Mouse (Mus musculus): ENCODE data around the gene Ppp6r1. TPM values are rescaled to one million over a fixed set of nuclear protein-coding genes. Genes with fewer than 3 reads are reported as not detected.

Gene Ppp6r1
- polyA plus RNA-seq, 1 experiment from 2014 or later = 8.0 TPM

- 94% methylated on average over 2 of the region's 2 CpGs for WGBS
- Histone ChIP-seq H3K27me3 (ENCODE audit: poor library complexity, severe bottlenecking) (no peaks in the 10 kb centered on the region), H3K4me1 (peaks cover 27% of the 10 kb centered on the region), H3K9me3 (no peaks in the 10 kb centered on the region), H3K4me3 (no peak overlapping the region), H3K27ac (no peak overlapping the region), H3K36me3 (replicated peaks) (peaks cover 35% of the 10 kb centered on the region)
- DNase-seq (ENCODE audit: extremely low spot score, low spot score) = no peak
Observed at GRCm38 (mm10) chr7:4654221-4654620, 4.6 kb downstream of the Ppp6r1 start.

- H3K27ac ChIP-seq = no peak overlapping the region
- H3K4me1 ChIP-seq = peaks cover 27% of the 10 kb centered on the region
- peaks cover 35% of the 10 kb centered on the region for H3K36me3 ChIP-seq (replicated peaks)
- DNase-seq (ENCODE audit: extremely low spot score, low spot score) = no peak
- no peak overlapping the region for H3K4me3 ChIP-seq
- H3K27me3 ChIP-seq (ENCODE audit: poor library complexity, severe bottlenecking) = no peaks in the 10 kb centered on the region
- no peaks in the 10 kb centered on the region for H3K9me3 ChIP-seq
- WGBS = 88% methylated on average over 7 of the region's 7 CpGs
Observed at GRCm38 (mm10) chr7:4653780-4654179, 5.0 kb downstream of the Ppp6r1 start.

GRCm38 (mm10) chr7:4653351-4653750 lies 5.5 kb downstream of the Ppp6r1 start:
- Histone ChIP-seq H3K4me1 (peaks cover 27% of the 10 kb centered on the region), H3K36me3 (replicated peaks) (peaks cover 35% of the 10 kb centered on the region), H3K9me3 (no peaks in the 10 kb centered on the region), H3K4me3 (no peak overlapping the region), H3K27ac (no peak overlapping the region), H3K27me3 (ENCODE audit: poor library complexity, severe bottlenecking) (no peaks in the 10 kb centered on the region)
- DNase-seq (ENCODE audit: extremely low spot score, low spot score) = no peak
- 92% methylated on average over 5 of the region's 5 CpGs for WGBS

GRCm38 (mm10) chr7:4652726-4653125 lies 6.1 kb downstream of the Ppp6r1 start:
- WGBS = 97% methylated on average over 5 of the region's 5 CpGs
- DNase-seq (ENCODE audit: extremely low spot score, low spot score) = no peak

GRCm38 (mm10) chr7:4651581-4651980 lies 7.2 kb downstream of the Ppp6r1 start:
- no peak for DNase-seq (ENCODE audit: extremely low spot score, low spot score)

More at GRCm38 (mm10) chr7:4652726-4653125, 6.1 kb downstream of the Ppp6r1 start:
- Histone ChIP-seq H3K27me3 (ENCODE audit: poor library complexity, severe bottlenecking) (no peaks in the 10 kb centered on the region), H3K4me1 (peaks cover 22% of the 10 kb centered on the region), H3K27ac (no peak overlapping the region), H3K36me3 (replicated peaks) (peaks cover 35% of the 10 kb centered on the region), H3K4me3 (no peak overlapping the region), H3K9me3 (no peaks in the 10 kb centered on the region)

GRCm38 (mm10) chr7:4647992-4648391 lies 10.8 kb downstream of the Ppp6r1 start:
- WGBS = 90% methylated on average over 2 of the region's 2 CpGs
- Histone ChIP-seq H3K27me3 (ENCODE audit: poor library complexity, severe bottlenecking) (no peaks in the 10 kb centered on the region), H3K27ac (no peak overlapping the region), H3K9me3 (no peaks in the 10 kb centered on the region), H3K4me1 (no peaks in the 10 kb centered on the region), H3K4me3 (no peak overlapping the region), H3K36me3 (replicated peaks) (peaks cover 64% of the 10 kb centered on the region)
- no peak for DNase-seq (ENCODE audit: extremely low spot score, low spot score)

More at GRCm38 (mm10) chr7:4651581-4651980, 7.2 kb downstream of the Ppp6r1 start:
- H3K4me3 ChIP-seq = no peak overlapping the region
- 91% methylated on average over 8 of the region's 8 CpGs for WGBS
- no peaks in the 10 kb centered on the region for H3K9me3 ChIP-seq
- no peaks in the 10 kb centered on the region for H3K27me3 ChIP-seq (ENCODE audit: poor library complexity, severe bottlenecking)
- H3K27ac ChIP-seq = no peak overlapping the region
- H3K4me1 ChIP-seq = 0 out of 2 replicates have a peak, but pooled peaks cover 11% of the 10 kb centered on the region
- H3K36me3 ChIP-seq (replicated peaks) = peaks cover 43% of the 10 kb centered on the region

- Histone ChIP-seq H3K27me3 (ENCODE audit: poor library complexity, severe bottlenecking) (no peaks in the 10 kb centered on the region), H3K9me3 (no peaks in the 10 kb centered on the region), H3K36me3 (replicated peaks) (peaks cover 64% of the 10 kb centered on the region), H3K27ac (no peak overlapping the region), H3K4me3 (no peak overlapping the region), H3K4me1 (no peaks in the 10 kb centered on the region)
- DNase-seq (ENCODE audit: extremely low spot score, low spot score) = no peak
- WGBS = 83% methylated on average over 6 of the region's 6 CpGs
Observed at GRCm38 (mm10) chr7:4647291-4647690, 11.5 kb downstream of the Ppp6r1 start.

GRCm38 (mm10) chr7:4646806-4647205 lies 12.0 kb downstream of the Ppp6r1 start:
- no peaks in the 10 kb centered on the region for H3K4me1 ChIP-seq
- H3K36me3 ChIP-seq (replicated peaks) = peaks cover 64% of the 10 kb centered on the region
- DNase-seq (ENCODE audit: extremely low spot score, low spot score) = no peak
- H3K27ac ChIP-seq = no peak overlapping the region
- 85% methylated on average over 3 of the region's 3 CpGs for WGBS
- no peaks in the 10 kb centered on the region for H3K9me3 ChIP-seq
- no peak overlapping the region for H3K4me3 ChIP-seq
- no peaks in the 10 kb centered on the region for H3K27me3 ChIP-seq (ENCODE audit: poor library complexity, severe bottlenecking)

- 96% methylated on average over 6 of the region's 6 CpGs for WGBS
- H3K4me1 ChIP-seq = no peaks in the 10 kb centered on the region
- no peak overlapping the region for H3K27ac ChIP-seq
- no peak for DNase-seq (ENCODE audit: extremely low spot score, low spot score)
- H3K9me3 ChIP-seq = no peaks in the 10 kb centered on the region
- no peak overlapping the region for H3K4me3 ChIP-seq
- peaks cover 92% of the 10 kb centered on the region for H3K36me3 ChIP-seq (replicated peaks)
- H3K27me3 ChIP-seq (ENCODE audit: poor library complexity, severe bottlenecking) = no peaks in the 10 kb centered on the region
Observed at GRCm38 (mm10) chr7:4643225-4643624, 15.6 kb downstream of the Ppp6r1 start.

GRCm38 (mm10) chr7:4641956-4642355 lies 16.9 kb downstream of the Ppp6r1 start:
- WGBS = 91% methylated on average over 7 of the region's 7 CpGs
- H3K27me3 ChIP-seq (ENCODE audit: poor library complexity, severe bottlenecking) = no peaks in the 10 kb centered on the region
- H3K4me1 ChIP-seq = no peaks in the 10 kb centered on the region
- H3K36me3 ChIP-seq (replicated peaks) = peaks cover 100% of the 10 kb centered on the region
- DNase-seq (ENCODE audit: extremely low spot score, low spot score) = no peak
- H3K4me3 ChIP-seq = no peak overlapping the region
- no peak overlapping the region for H3K27ac ChIP-seq
- no peaks in the 10 kb centered on the region for H3K9me3 ChIP-seq

- DNase-seq (ENCODE audit: extremely low spot score, low spot score) = no peak
- WGBS = 85% methylated on average over 11 of the region's 11 CpGs
- Histone ChIP-seq H3K9me3 (no peaks in the 10 kb centered on the region), H3K36me3 (replicated peaks) (peaks cover 100% of the 10 kb centered on the region), H3K4me3 (no peak overlapping the region), H3K4me1 (no peaks in the 10 kb centered on the region), H3K27ac (no peak overlapping the region), H3K27me3 (ENCODE audit: poor library complexity, severe bottlenecking) (no peaks in the 10 kb centered on the region)
Observed at GRCm38 (mm10) chr7:4641155-4641554, 17.7 kb downstream of the Ppp6r1 start.

GRCm38 (mm10) chr7:4636179-4636578 lies 22.6 kb downstream of the Ppp6r1 start:
- Histone ChIP-seq H3K36me3 (replicated peaks) (peaks cover 97% of the 10 kb centered on the region), H3K9me3 (no peaks in the 10 kb centered on the region), H3K4me3 (no peak overlapping the region), H3K27me3 (ENCODE audit: poor library complexity, severe bottlenecking) (no peaks in the 10 kb centered on the region), H3K27ac (no peak overlapping the region), H3K4me1 (no peaks in the 10 kb centered on the region)
- 84% methylated on average over 4 of the region's 4 CpGs for WGBS
- no peak for DNase-seq (ENCODE audit: extremely low spot score, low spot score)

- H3K4me3 ChIP-seq = no peak within 1 kb of the TSS
- WGBS = 93% methylated on average over 4 of the region's 4 CpGs
- no peak for DNase-seq (ENCODE audit: extremely low spot score, low spot score)
- H3K9me3 ChIP-seq = no peaks in the 10 kb centered on the region
- H3K36me3 ChIP-seq (replicated peaks) = peaks cover 82% of the 10 kb centered on the region
- H3K27ac ChIP-seq = no peak within 1 kb of the TSS
- no peaks in the 10 kb centered on the region for H3K4me1 ChIP-seq
- no peaks in the 10 kb centered on the region for H3K27me3 ChIP-seq (ENCODE audit: poor library complexity, severe bottlenecking)
Observed at GRCm38 (mm10) chr7:4631031-4631430, 27.8 kb downstream of the Ppp6r1 start, which contains the start of gene Tmem86b. Gene Tmem86b, minus strand, starts transcription at chr7:4631422.

GRCm38 (mm10) chr7:4630198-4630597 lies 28.6 kb downstream of the Ppp6r1 start:
- H3K36me3 ChIP-seq (replicated peaks) = peaks cover 74% of the 10 kb centered on the region
- WGBS = 91% methylated on average over 1 of the region's 1 CpGs
- no peak overlapping the region for H3K4me3 ChIP-seq

More at GRCm38 (mm10) chr7:4630198-4630597, 28.6 kb downstream of the Ppp6r1 start:
- DNase-seq (ENCODE audit: extremely low spot score, low spot score) = no peak
- no peaks in the 10 kb centered on the region for H3K9me3 ChIP-seq
- no peaks in the 10 kb centered on the region for H3K4me1 ChIP-seq
- no peaks in the 10 kb centered on the region for H3K27me3 ChIP-seq (ENCODE audit: poor library complexity, severe bottlenecking)
- no peak overlapping the region for H3K27ac ChIP-seq

All from forebrain, embryonic 10.5 days (tissue).